Mouse (Mus musculus) myocyte (in vitro differentiated cells): ENCODE results near the gene Serpina10. TPM values are rescaled to one million over a fixed set of nuclear protein-coding genes. Genes with fewer than 3 reads are reported as not detected.

ENCODE experiments used
- H3K27me3 ChIP-seq: one replicate; pipeline ENCODE4 v1.6.1; 2011; ENCODE audit not compliant: control insufficient read depth, insufficient read depth, insufficient read length
- H3K36me3 ChIP-seq: one replicate; pipeline ENCODE4 v1.6.1; 2011; ENCODE audit not compliant: control insufficient read depth, insufficient read depth
- H3K4me2 ChIP-seq: one replicate; pipeline ENCODE4 v1.6.1; 2011; ENCODE audit warnings: low read depth, control low read depth
- H3K4me3 ChIP-seq: one replicate; pipeline ENCODE4 v1.5.1; 2011; ENCODE audit warnings: mild to moderate bottlenecking, control low read depth, moderate library complexity
- H3K79me2 ChIP-seq: one replicate; pipeline ENCODE4 v1.6.1; 2011; ENCODE audit not compliant: control insufficient read depth, insufficient read depth
- H3ac ChIP-seq: one replicate; pipeline ENCODE4 v1.6.1; 2011; ENCODE audit not compliant: control insufficient read depth, insufficient read length
- CEBPB ChIP-seq: IDR thresholded peaks from 2 replicates; pipeline ENCODE4 v1.6.1; 2011; ENCODE audit warnings: mild to moderate bottlenecking, moderate library complexity; ENCODE audit not compliant: poor library complexity, insufficient read depth, severe bottlenecking
- E2F4 ChIP-seq: IDR thresholded peaks from one replicate; pipeline ENCODE4 v1.6.1; 2011; ENCODE audit warnings: mild to moderate bottlenecking, control low read depth, moderate library complexity; ENCODE audit not compliant: insufficient read depth
- MAX ChIP-seq: IDR thresholded peaks from one replicate; pipeline ENCODE4 v1.6.1; 2011; ENCODE audit warnings: low read depth, mild to moderate bottlenecking, control low read depth
- MYOD1 ChIP-seq, 3 experiments: IDR thresholded peaks; one replicate each; pipeline ENCODE4 v1.6.1; 2011; ENCODE audit warnings: control low read depth in 2 of 3, low read depth in 2 of 3, mild to moderate bottlenecking in 2 of 3, moderate library complexity in 1 of 3; ENCODE audit not compliant: insufficient read length in 2 of 3, control insufficient read depth in 1 of 3
- MYOG ChIP-seq, 3 experiments: IDR thresholded peaks; one replicate each; pipeline ENCODE4 v1.6.1; 2011; ENCODE audit warnings: control low read depth in 2 of 3, low read depth in 2 of 3, mild to moderate bottlenecking in 2 of 3; ENCODE audit not compliant: insufficient read length in 2 of 3, control insufficient read depth in 1 of 3, insufficient read depth in 1 of 3
- POLR2A ChIP-seq: IDR thresholded peaks from one replicate; pipeline ENCODE4 v1.6.1; 2011; ENCODE audit warnings: low read depth, mild to moderate bottlenecking, control low read depth, moderate library complexity; ENCODE audit not compliant: insufficient read length
- POLR2AphosphoS2 ChIP-seq: IDR thresholded peaks from one replicate; pipeline ENCODE4 v1.6.1; 2011; ENCODE audit warnings: low read depth, control low read depth; ENCODE audit not compliant: insufficient read length
- REST ChIP-seq: IDR thresholded peaks from one replicate; pipeline ENCODE4 v1.6.1; 2011; ENCODE audit warnings: mild to moderate bottlenecking, control low read depth, moderate library complexity; ENCODE audit not compliant: insufficient read depth, insufficient read length
- SRF ChIP-seq: IDR thresholded peaks from one replicate; pipeline ENCODE4 v1.6.1; 2011; ENCODE audit warnings: low read depth; ENCODE audit not compliant: control insufficient read depth, insufficient read length
- TCF12 ChIP-seq: IDR thresholded peaks from one replicate; pipeline ENCODE4 v1.6.1; 2011; ENCODE audit warnings: mild to moderate bottlenecking, control low read depth; ENCODE audit not compliant: poor library complexity, insufficient read depth, severe bottlenecking
- TCF3 ChIP-seq: IDR thresholded peaks from one replicate; pipeline ENCODE4 v1.6.1; 2011; ENCODE audit warnings: low read depth, control low read depth; ENCODE audit not compliant: insufficient read length
- USF1 ChIP-seq: IDR thresholded peaks from one replicate; pipeline ENCODE4 v1.6.1; 2011; ENCODE audit warnings: low read depth, mild to moderate bottlenecking, control low read depth, moderate library complexity
- polyA plus RNA-seq: library from polyadenylated mRNA; unstranded; fragments of >200 nt; fragmentation: generic; extraction: Trizol; gene quantifications from one replicate; pipeline ENCODE4 v1.2.1, GENCODE M21; 2012; ENCODE audit warnings: missing spikeins

The Serpina10 gene
- polyA plus RNA-seq, 1 experiment = not detected

DNA sequence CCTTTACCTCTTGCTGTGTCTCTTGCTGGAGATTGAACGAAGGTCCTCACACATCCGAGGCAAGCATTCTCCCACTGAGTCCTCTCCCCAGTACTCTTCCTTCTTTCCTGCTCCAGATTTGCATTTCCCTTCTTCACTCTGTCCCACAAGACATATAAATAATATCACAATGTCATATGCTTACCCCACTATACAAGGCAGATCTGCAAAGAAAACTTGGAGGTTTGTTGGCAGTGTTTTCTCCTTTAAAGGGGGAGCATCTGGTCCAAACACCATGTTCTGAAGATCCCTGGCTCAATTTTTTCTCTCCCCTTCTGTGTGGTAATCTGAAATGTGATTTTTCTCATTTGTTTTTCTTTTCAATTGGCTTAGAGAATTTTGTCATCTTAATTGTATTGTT lies 3.2 kb upstream of the Serpina10 start:
- H3K27me3 ChIP-seq = no peaks in the 10 kb centered on the region
- no peak overlapping the region for H3ac ChIP-seq
- no peaks in the 10 kb centered on the region for H3K79me2 ChIP-seq
- H3K4me3 ChIP-seq = no peak overlapping the region
- H3K4me2 ChIP-seq = no peak overlapping the region
- no peaks in the 10 kb centered on the region for H3K36me3 ChIP-seq
- TF ChIP-seq TCF3 (no peak), TCF12 (no peak), SRF (no peak), CEBPB (no peak), MYOD1 (IDR thresholded peaks at IDR 0.05; ENCODE audit: control insufficient read depth in 1 of 3, insufficient read length in 2 of 3, low read depth in 2 of 3) (no peak), MYOG (IDR thresholded peaks at IDR 0.05; ENCODE audit: control insufficient read depth in 1 of 3, insufficient read depth in 1 of 3, insufficient read length in 2 of 3, low read depth in 2 of 3) (no peak), E2F4 (no peak), POLR2AphosphoS2 (no peak), POLR2A (no peak), USF1 (no peak), MAX (no peak), REST (no peak)

DNA sequence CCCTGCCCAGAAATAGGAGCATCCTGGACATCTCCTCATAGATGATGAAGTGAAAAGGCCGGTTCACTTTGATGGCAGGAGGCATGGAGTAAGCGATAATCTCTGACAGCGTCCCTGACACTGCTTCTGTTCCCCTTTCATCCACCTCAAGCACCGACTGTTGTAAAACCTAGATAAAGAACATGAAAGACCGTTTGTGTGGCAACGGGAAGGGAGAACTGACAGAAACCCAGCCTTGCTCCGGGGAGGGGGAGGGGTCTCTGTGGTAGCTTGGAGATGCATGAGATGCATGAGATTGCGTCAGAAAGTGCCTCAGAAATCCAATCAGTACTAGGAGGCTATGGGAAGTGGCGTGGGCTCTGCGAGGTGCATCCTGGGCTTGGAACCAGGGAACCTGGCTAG lies 14.4 kb downstream of the Serpina10 start:
- Histone ChIP-seq H3K79me2 (no peaks in the 10 kb centered on the region), H3K4me3 (no peak overlapping the region), H3ac (no peak overlapping the region), H3K27me3 (no peaks in the 10 kb centered on the region), H3K4me2 (no peak overlapping the region), H3K36me3 (no peaks in the 10 kb centered on the region)
- TF ChIP-seq SRF (no peak), USF1 (no peak), MYOD1 (IDR thresholded peaks at IDR 0.05; ENCODE audit: control insufficient read depth in 1 of 3, insufficient read length in 2 of 3, low read depth in 2 of 3) (no peak), E2F4 (no peak), CEBPB (no peak), POLR2A (no peak), MAX (no peak), TCF3 (no peak), MYOG (IDR thresholded peaks at IDR 0.05; ENCODE audit: control insufficient read depth in 1 of 3, insufficient read depth in 1 of 3, insufficient read length in 2 of 3, low read depth in 2 of 3) (no peak), TCF12 (no peak), POLR2AphosphoS2 (no peak), REST (no peak)

DNA sequence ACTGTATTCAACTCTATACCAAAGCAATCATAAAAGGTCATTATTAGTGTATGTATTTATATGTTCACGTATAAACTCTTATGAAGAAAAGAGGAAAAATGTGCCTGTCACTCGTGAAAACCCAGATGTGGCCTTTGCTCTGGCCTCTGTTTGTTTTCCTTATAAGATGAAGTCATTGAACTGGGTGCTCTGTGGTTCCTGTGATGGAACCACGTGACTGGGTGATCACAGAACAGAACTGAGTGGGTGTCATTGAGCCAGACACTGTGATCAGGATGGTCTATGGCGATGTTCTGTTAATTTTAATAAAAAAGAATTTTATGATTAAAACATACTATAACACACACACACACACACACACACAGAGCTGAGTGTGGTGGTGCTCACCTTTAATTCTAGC lies 15.5 kb downstream of the Serpina10 start:
- H3ac ChIP-seq = no peak overlapping the region
- H3K36me3 ChIP-seq = no peaks in the 10 kb centered on the region
- H3K79me2 ChIP-seq = no peaks in the 10 kb centered on the region
- TF ChIP-seq TCF12 (no peak), USF1 (peak; percentile 33)
- no peaks in the 10 kb centered on the region for H3K27me3 ChIP-seq
- no peak overlapping the region for H3K4me3 ChIP-seq
- H3K4me2 ChIP-seq = no peak overlapping the region

DNA sequence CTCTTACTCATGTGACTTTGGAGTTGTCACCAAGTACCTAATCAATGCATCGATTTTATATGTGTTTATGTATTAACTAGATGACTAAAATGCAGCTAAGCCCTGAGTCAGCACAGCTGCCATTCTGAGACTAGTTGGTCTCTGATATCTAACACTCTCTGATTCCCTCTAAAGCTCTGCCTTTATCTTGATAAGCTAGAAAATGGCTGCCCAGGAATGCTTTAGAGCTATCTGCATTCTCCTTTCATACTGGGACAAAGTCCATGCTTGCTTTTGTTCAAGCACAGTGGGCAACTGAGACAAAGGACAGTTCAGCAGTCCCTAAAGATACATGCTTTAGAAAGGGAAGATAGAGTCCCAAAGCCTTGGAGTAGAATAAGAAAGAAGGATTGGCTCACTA lies 16.1 kb downstream of the Serpina10 start:
- H3K4me2 ChIP-seq = no peak overlapping the region

DNA sequence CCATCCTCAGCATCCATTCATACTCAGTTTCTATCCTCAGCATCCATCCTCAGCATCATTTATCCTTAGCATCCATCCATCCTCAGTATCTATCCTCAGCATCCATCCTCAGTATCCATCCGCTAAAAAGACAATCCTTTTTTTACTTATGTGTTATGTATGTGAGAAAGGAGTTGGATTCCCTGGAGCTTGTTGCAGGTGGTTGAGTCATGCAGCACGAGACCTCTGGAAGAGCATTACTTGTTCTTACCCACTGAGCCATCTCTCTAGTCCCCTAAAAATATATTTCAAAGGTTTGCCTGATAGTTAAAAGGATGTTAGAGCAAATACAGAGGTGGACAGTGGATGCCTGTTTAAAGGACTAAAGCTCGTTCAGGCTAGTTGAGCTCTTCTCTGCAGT lies 29.4 kb downstream of the Serpina10 start:
- Histone ChIP-seq H3ac (no peak overlapping the region), H3K36me3 (no peaks in the 10 kb centered on the region), H3K4me2 (no peak overlapping the region), H3K79me2 (no peaks in the 10 kb centered on the region), H3K4me3 (no peak overlapping the region), H3K27me3 (no peaks in the 10 kb centered on the region)
- TF ChIP-seq CEBPB (peak; percentile 53; the same call in 1 of the 2 replicates), MYOG (IDR thresholded peaks at IDR 0.05; ENCODE audit: control insufficient read depth in 1 of 3, insufficient read depth in 1 of 3, insufficient read length in 2 of 3, low read depth in 2 of 3) (no peak)

More for the DNA sequence above, 16.1 kb downstream of the Serpina10 start:
- no peak for TF ChIP-seq TCF12
- TF ChIP-seq USF1 = no peak
- no peak for TF ChIP-seq POLR2A
- TF ChIP-seq MYOD1 (IDR thresholded peaks at IDR 0.05; ENCODE audit: control insufficient read depth in 1 of 3, insufficient read length in 2 of 3, low read depth in 2 of 3) = no peak
- TF ChIP-seq MYOG (IDR thresholded peaks at IDR 0.05; ENCODE audit: control insufficient read depth in 1 of 3, insufficient read depth in 1 of 3, insufficient read length in 2 of 3, low read depth in 2 of 3) = no peak
- TF ChIP-seq REST = no peak
- no peak for TF ChIP-seq SRF
- TF ChIP-seq POLR2AphosphoS2 = no peak
- TF ChIP-seq CEBPB = no peak
- TF ChIP-seq E2F4 = no peak
- TF ChIP-seq TCF3 = no peak
- no peak for TF ChIP-seq MAX
- H3K27me3 ChIP-seq = no peaks in the 10 kb centered on the region
- H3K79me2 ChIP-seq = no peaks in the 10 kb centered on the region
- no peak overlapping the region for H3K4me3 ChIP-seq
- H3ac ChIP-seq = no peak overlapping the region
- H3K36me3 ChIP-seq = no peaks in the 10 kb centered on the region
